Mouse (Mus musculus): ENCODE measurements around the gene Olfr744. TPM values are rescaled to one million over a fixed set of nuclear protein-coding genes. Genes with fewer than 3 reads are reported as not detected.
"Not testable (repeated sequence)": the region's sequence is repeated elsewhere in the genome, so short reads cannot be mapped to it uniquely, and the experiment has no call there.

Gene Olfr744
- not detected for total RNA-seq (2021)

DNA sequence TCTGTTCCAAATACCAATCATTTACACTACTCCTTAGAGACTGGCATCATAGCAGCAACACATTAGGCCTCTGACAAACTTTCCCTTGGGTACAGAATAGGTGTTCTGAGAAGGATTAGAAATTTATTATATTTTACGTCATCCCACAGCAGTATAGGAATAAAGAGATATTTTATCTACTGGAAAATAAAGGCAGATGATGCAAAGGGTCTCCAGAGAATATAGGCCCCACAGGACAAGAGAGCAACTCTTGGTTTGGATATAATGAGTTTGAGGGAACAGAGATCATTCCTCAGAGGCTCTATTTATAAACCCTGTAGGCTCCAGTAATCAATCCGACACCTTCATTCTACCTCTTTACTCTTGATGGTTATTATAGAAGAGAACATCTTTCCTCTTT, at the start of gene Olfr744:
Gene Olfr744, plus strand, starts transcription at position 301 of the 400 bp plus-strand sequence.
- intact Hi-C loops (cut with DNase I), result no loop called here
- no peak for DNase-seq

DNA sequence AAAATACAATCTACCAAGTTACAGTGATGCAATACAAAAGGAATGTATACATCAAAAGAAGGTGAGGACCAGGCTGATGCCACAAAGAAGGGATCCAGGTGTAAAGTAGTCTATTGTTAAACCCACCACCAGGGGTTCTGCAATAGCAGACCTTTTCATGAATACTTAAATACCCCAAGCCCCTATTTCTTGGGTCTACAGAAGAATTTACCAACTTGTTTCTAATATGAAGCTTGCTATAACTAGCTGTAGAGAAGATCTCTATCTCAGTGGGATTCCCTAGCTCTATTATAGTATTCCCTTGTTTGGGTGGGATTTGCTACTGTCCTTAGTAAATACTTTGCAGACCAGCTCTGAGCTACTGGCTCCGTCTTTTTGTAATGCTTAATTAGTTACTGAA, 41.6 kb upstream of the Olfr744 start:
- intact Hi-C loops (cut with DNase I); DNase-seq: not testable (repeated sequence)

DNA sequence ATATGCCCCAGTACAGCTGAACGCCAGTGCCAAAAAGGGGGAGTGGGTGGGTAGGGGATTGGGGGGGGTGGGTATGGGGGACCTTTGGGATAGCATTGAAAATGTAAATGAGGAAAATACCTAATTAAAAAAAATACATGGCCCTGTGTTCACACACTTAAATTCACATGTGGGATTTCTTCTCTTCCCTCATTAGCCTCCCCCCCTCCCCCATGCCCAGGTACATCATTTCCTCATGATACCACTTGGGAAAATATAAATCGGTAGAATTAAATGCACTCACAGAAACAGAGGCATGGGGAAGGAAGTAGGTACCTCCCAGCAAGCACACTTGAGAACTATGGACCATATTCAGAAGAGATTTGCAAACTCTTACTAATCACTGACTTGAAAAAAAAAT, 24.4 kb downstream of the Olfr744 start, which contains the start of gene Olfr745:
Gene Olfr745, plus strand, starts transcription at position 301 of the 400 bp plus-strand sequence.
- intact Hi-C loops (cut with DNase I), result no loop called here

GRCm38 (mm10) chr14:50646783-50647182, 32.1 kb downstream of the Olfr744 start, which contains the start of gene Olfr746:
TSS of gene Olfr746 (plus strand) at chr14:50647083.
- intact Hi-C loops (cut with DNase I), result no loop called here
- no peak for DNase-seq

More for the DNA sequence above, 24.4 kb downstream of the Olfr744 start, which contains the start of gene Olfr745:
- no peak for DNase-seq

Other genes starting within 250 kb of the Olfr744 start
- not detected for gene Olfr736, start 233.7 kb upstream of the Olfr744 start, total RNA-seq (2021)
- not detected for gene Olfr738, start 207.3 kb upstream of the Olfr744 start, total RNA-seq (2021)
- not detected for gene Olfr739, start 196.3 kb upstream of the Olfr744 start, total RNA-seq (2021)
- gene Olfr740, start 169.3 kb upstream of the Olfr744 start, total RNA-seq (2021), result not detected
- not detected for gene Olfr741, start 142.1 kb upstream of the Olfr744 start, total RNA-seq (2021)
- not detected for gene Olfr742, start 111.3 kb upstream of the Olfr744 start, total RNA-seq (2021)
- gene Olfr743, start 93.0 kb upstream of the Olfr744 start, total RNA-seq (2021), result not detected
- not detected for gene Olfr745, start 24.5 kb downstream of the Olfr744 start, total RNA-seq (2021)
- gene Olfr746, start 32.2 kb downstream of the Olfr744 start, total RNA-seq (2021), result not detected
- not detected for gene Olfr747, start 78.3 kb downstream of the Olfr744 start, total RNA-seq (2021)
- gene Olfr748, start 92.5 kb downstream of the Olfr744 start, total RNA-seq (2021), result not detected
- not detected for gene Olfr749, start 130.2 kb downstream of the Olfr744 start, total RNA-seq (2021)
- gene Ttc5, start 170.6 kb downstream of the Olfr744 start, total RNA-seq (2021), result 10 to 100 TPM; 13.8 to 15.2 TPM
- not detected for gene Ccnb1ip1, start 192.9 kb downstream of the Olfr744 start, total RNA-seq (2021)
- gene Parp2, start 193.0 kb downstream of the Olfr744 start, total RNA-seq (2021), result 10 to 100 TPM; 14.3 to 15.7 TPM